Mouse (Mus musculus): ENCODE results near the gene Klk6.

- TF ChIP-seq POLR2A (IDR thresholded peaks at IDR 0.05; ENCODE audit: low read depth, low read length) (no peak), CTCF (IDR thresholded peaks at IDR 0.05; ENCODE audit: extremely low read depth, insufficient read length, insufficient replicate concordance, low read depth, low read length) (no peak)
Measured at GRCm38 (mm10) chr7:43874868-43875375, 50.6 kb downstream of the Klk6 start.

Measured in small intestine, adult 2 months (tissue).